Mouse (Mus musculus): ENCODE results near the gene Art4.

DNA sequence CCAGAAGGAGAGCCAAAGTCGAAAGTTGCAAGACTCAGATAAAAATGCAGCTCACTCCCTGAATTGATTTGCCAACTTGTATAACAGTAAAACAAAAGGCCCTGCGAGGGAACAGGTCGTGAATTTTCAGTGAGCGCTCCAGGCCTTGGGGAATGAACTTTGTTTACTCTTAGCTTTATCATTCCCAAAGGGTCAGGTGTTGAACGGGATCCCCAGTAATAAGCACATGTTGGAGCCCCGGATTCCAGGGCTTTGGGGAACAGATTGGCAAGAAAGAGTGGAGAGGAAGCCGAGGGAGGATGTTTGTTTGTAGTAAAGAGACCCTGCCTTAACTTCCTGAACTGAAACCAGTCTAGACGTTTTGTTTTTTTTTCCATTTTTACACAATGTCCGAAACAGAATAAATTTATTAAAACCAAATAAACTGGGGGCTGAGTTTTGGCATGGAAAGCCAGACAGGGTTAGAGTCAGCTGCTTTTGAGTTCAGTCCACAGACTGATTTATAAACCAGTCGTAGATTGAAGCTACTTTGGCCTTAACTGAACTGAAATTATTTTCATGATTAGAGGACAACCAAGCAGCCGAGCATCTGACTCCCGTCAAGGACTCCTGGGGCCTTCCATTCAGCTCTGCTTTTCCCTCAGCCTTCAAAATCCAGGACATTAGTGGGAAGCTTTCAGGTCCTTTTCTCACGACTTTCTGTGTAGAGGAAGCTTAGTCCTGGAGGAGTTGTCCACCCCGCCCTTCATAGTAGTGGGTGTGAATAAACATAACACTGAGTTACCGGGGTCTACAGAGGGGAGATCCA, 37.2 kb upstream of the Art4 start:
- TF ChIP-seq CTCF (IDR thresholded peaks at IDR 0.05; ENCODE audit: borderline replicate concordance, control insufficient read depth, extremely low read depth, insufficient read depth, low read length, poor library complexity) (no peak), POLR2A (IDR thresholded peaks at IDR 0.05; ENCODE audit: control insufficient read depth, extremely low read depth, insufficient read depth, low read length, poor library complexity) (no peak)

Measured in thymus, adult 2 months (tissue).